In the genomic region with DNA sequence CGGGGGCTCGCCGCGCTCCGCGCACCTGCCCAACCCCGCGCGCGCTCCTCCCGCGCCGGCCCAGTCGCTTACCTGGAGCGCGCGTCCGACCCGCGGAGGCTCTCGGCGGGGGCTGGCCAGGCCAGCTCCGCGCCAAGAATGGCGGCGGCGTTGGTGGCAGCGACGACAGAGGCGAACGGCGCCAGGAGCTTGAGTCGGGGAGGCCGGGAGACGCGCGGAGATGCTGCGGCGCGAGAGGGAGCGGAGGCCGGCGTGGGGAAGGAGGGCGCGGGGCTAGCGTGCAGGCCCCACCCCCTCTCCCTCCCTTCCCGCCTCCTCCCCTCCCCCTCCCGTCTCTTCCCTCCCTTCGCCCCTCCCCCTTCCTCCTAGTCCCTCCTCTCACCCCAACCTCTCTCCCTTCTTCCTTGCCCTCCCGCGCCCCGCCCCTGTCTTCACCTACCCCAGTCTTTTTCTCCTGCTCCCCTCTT, we compare ENCODE assay signal across 8 mouse cellular contexts. TPM values are rescaled to one million over a fixed set of nuclear protein-coding genes. Genes with fewer than 3 reads are reported as not detected.
DNase-seq lines count a peak whose midpoint lies in the region; ATAC-seq lines count a peak whose summit lies in the region.

A gene (minus strand): TSS at position 323 of the 467 bp plus-strand sequence.

- H3K4me1 ChIP-seq in embryonic facial prominence, embryonic 11.5 days (ENCODE audit: control insufficient read depth, insufficient read depth, low read length), result peaks cover 3% of the 10 kb centered on the region; the same call in 1 of the 2 replicates
- H3K4me1 ChIP-seq in heart, embryonic 12.5 days (replicated peaks), result peaks cover 41% of the 10 kb centered on the region
- peaks cover 30% of the 10 kb centered on the region for H3K4me1 ChIP-seq in kidney, embryonic 15.5 days
- peaks cover 18% of the 10 kb centered on the region for H3K4me1 ChIP-seq in liver, embryonic 11.5 days (replicated peaks; ENCODE audit: control insufficient read depth, insufficient read depth, low read length)

- peak within 1 kb of the TSS; percentile 87 for H3K4me3 ChIP-seq in embryonic facial prominence, embryonic 11.5 days (ENCODE audit: low read depth, low read length)
- peak within 1 kb of the TSS; percentile 91 for H3K4me3 ChIP-seq in heart, embryonic 12.5 days
- peak within 1 kb of the TSS; percentile 84 for H3K4me3 ChIP-seq in kidney, embryonic 15.5 days (replicated peaks)
- H3K4me3 ChIP-seq in liver, embryonic 11.5 days (ENCODE audit: low read depth, low read length), result peak within 1 kb of the TSS; percentile 93

- no peaks in the 10 kb centered on the region for H3K9me3 ChIP-seq in embryonic facial prominence, embryonic 11.5 days (replicated peaks; ENCODE audit: control insufficient read depth, low read length)
- H3K9me3 ChIP-seq in heart, embryonic 12.5 days (replicated peaks), result no peaks in the 10 kb centered on the region
- no peaks in the 10 kb centered on the region for H3K9me3 ChIP-seq in kidney, embryonic 15.5 days (replicated peaks)
- no peaks in the 10 kb centered on the region for H3K9me3 ChIP-seq in liver, embryonic 11.5 days (ENCODE audit: control insufficient read depth, low read length)

- no peak within 1 kb of the TSS for H3K27ac ChIP-seq in embryonic facial prominence, embryonic 11.5 days (replicated peaks; ENCODE audit: low read depth, low read length)
- peak within 1 kb of the TSS; percentile 46; the same call in 1 of the 2 replicates for H3K27ac ChIP-seq in heart, embryonic 12.5 days (ENCODE audit: poor library complexity, severe bottlenecking)
- H3K27ac ChIP-seq in kidney, embryonic 15.5 days, result peak within 1 kb of the TSS; percentile 73
- peak within 1 kb of the TSS; percentile 5 for H3K27ac ChIP-seq in liver, embryonic 11.5 days (ENCODE audit: low read depth, low read length)

- peaks cover 6% of the 10 kb centered on the region for H3K27me3 ChIP-seq in embryonic facial prominence, embryonic 11.5 days (ENCODE audit: control insufficient read depth, insufficient read depth, low read length)
- H3K27me3 ChIP-seq in heart, embryonic 12.5 days (replicated peaks), result peaks cover 19% of the 10 kb centered on the region
- H3K27me3 ChIP-seq in kidney, embryonic 15.5 days, result peaks cover 23% of the 10 kb centered on the region
- peaks cover 9% of the 10 kb centered on the region; the same call in 1 of the 2 replicates for H3K27me3 ChIP-seq in liver, embryonic 11.5 days (replicated peaks; ENCODE audit: control insufficient read depth, insufficient read depth, low read length)

- H3K4me2 ChIP-seq in embryonic facial prominence, embryonic 11.5 days (ENCODE audit: low read depth, low read length), result peak within 1 kb of the TSS; percentile 98
- peak within 1 kb of the TSS; percentile 97 for H3K4me2 ChIP-seq in heart, embryonic 12.5 days
- peak within 1 kb of the TSS; percentile 98 for H3K4me2 ChIP-seq in kidney, embryonic 15.5 days
- H3K4me2 ChIP-seq in liver, embryonic 11.5 days, result peak within 1 kb of the TSS; percentile 97

- peak within 1 kb of the TSS; percentile 78 for H3K9ac ChIP-seq in embryonic facial prominence, embryonic 11.5 days (replicated peaks; ENCODE audit: low read length)
- H3K9ac ChIP-seq in heart, embryonic 12.5 days, result peak within 1 kb of the TSS; percentile 88
- peak within 1 kb of the TSS; percentile 77 for H3K9ac ChIP-seq in kidney, embryonic 15.5 days
- peak within 1 kb of the TSS; percentile 88 for H3K9ac ChIP-seq in liver, embryonic 11.5 days (ENCODE audit: low read depth, low read length)

- H3K36me3 ChIP-seq in embryonic facial prominence, embryonic 11.5 days (replicated peaks; ENCODE audit: control insufficient read depth, insufficient read depth, low read depth, low read length), result no peaks in the 10 kb centered on the region
- H3K36me3 ChIP-seq in heart, embryonic 12.5 days, result no peaks in the 10 kb centered on the region
- H3K36me3 ChIP-seq in kidney, embryonic 15.5 days, result no peaks in the 10 kb centered on the region
- no peaks in the 10 kb centered on the region for H3K36me3 ChIP-seq in liver, embryonic 11.5 days (ENCODE audit: control insufficient read depth, insufficient read depth, low read length)

- peak; percentile 65 to 71 for DNase-seq in B cell, adult 2 months
- DNase-seq in adrenal gland, postnatal 25 days, result peak; percentile 66
- peak; percentile 90 for DNase-seq in embryonic facial prominence, embryonic 11.5 days (ENCODE audit: low spot score)
- DNase-seq in liver, embryonic 11.5 days (ENCODE audit: low spot score), result peak; percentile 75
- peak; percentile 72 to 84 for DNase-seq in spleen, postnatal 4 days (ENCODE audit: low spot score in 2 of 2)

- peak; percentile 41; the same call in 1 of the 2 replicates for ATAC-seq in embryonic facial prominence, embryonic 11.5 days (replicated peaks; ENCODE audit: insufficient number of reproducible peaks, low FRiP score, low TSS enrichment, low read depth)
- peak; percentile 63; the same call in 1 of the 2 replicates for ATAC-seq in heart, embryonic 12.5 days (ENCODE audit: insufficient number of reproducible peaks, low FRiP score)
- ATAC-seq in kidney, embryonic 15.5 days (replicated peaks; ENCODE audit: low FRiP score), result peak; percentile 66
- ATAC-seq in liver, embryonic 11.5 days (replicated peaks; ENCODE audit: low FRiP score), result peak; percentile 74
- ATAC-seq in monocyte, adult 5-6 weeks (replicated peaks; ENCODE audit: insufficient number of reproducible peaks, low FRiP score, low TSS enrichment, poor library complexity, severe bottlenecking), result no peak

- WGBS in embryonic facial prominence, embryonic 11.5 days, result under 1% methylated on average over 43 of the region's 52 CpGs
- WGBS in heart, embryonic 12.5 days, result 1% methylated on average over 43 of the region's 52 CpGs
- 0% methylated on average over 50 of the region's 52 CpGs for WGBS in kidney, embryonic 15.5 days
- WGBS in liver, embryonic 11.5 days, result 2% methylated on average over 31 of the region's 52 CpGs

RNA-seq across cellular contexts. Expression of the gene that starts here (rescaled TPM):
- total RNA-seq in adrenal gland, postnatal 25 days (2021), result 15.4 and 22.0 TPM in 2 replicates
- polyA plus RNA-seq in embryonic facial prominence, embryonic 11.5 days (2014; fragmentation: Nextera tagmentation; extraction: Ambion mirVana), result 5.4 and 6.7 TPM in 2 replicates
- 17.3 and 17.4 TPM in 2 replicates for polyA plus RNA-seq in heart, embryonic 12.5 days (2016; fragmentation: Nextera tagmentation; extraction: Ambion mirVana)
- polyA plus RNA-seq in kidney, embryonic 15.5 days (2015; fragmentation: Nextera tagmentation; extraction: Ambion mirVana), result 19.6 and 20.3 TPM in 2 replicates
- polyA plus RNA-seq in liver, embryonic 11.5 days (2014; fragmentation: Nextera tagmentation; extraction: Ambion mirVana), result 18.6 and 21.7 TPM in 2 replicates
- total RNA-seq in monocyte, adult 5-6 weeks (2017), result 134 to 201 TPM (median 136 TPM) in 3 replicates
